Mouse (Mus musculus) kidney, adult 2 months (tissue): Measurements from ENCODE around the gene Sytl1.

ENCODE experiments used
- CTCF ChIP-seq: fragments of 200-500 bp; conservative IDR thresholded peaks from 2 replicates; pipeline ENCODE4 v1.5.1; 2011; ENCODE audit warnings: low read depth, mild to moderate bottlenecking, control low read depth, low read length, moderate library complexity, mixed read lengths; ENCODE audit not compliant: insufficient read depth, insufficient read length
- POLR2A ChIP-seq: fragments of 200-500 bp; IDR thresholded peaks from one replicate; pipeline ENCODE4 v1.6.1; 2011; ENCODE audit warnings: low read depth, low read length, control low read depth

- TF ChIP-seq POLR2A (no peak), CTCF (no peak)
Observed at GRCm38 (mm10) chr4:133237911-133238310, 25.0 kb downstream of the Sytl1 start.
